Mouse (Mus musculus): ENCODE results near the gene Mpl.

GRCm38 (mm10) chr4:118437829-118438253, 19.5 kb downstream of the Mpl start:
- TF ChIP-seq CTCF (IDR thresholded peaks at IDR 0.05; ENCODE audit: low read depth, low read length) (no peak), POLR2A (IDR thresholded peaks at IDR 0.05; ENCODE audit: extremely low read depth, insufficient read depth, low read length) (no peak)
